Mouse (Mus musculus): ENCODE results near the gene Pax8. TPM values are rescaled to one million over a fixed set of nuclear protein-coding genes. Genes with fewer than 3 reads are reported as not detected.
A peak's percentile ranks its signal among the peaks of the same experiment; 100 is the strongest.

Pax8 gene
- total RNA-seq, 4 experiments from 2014 or later = not detected

DNA sequence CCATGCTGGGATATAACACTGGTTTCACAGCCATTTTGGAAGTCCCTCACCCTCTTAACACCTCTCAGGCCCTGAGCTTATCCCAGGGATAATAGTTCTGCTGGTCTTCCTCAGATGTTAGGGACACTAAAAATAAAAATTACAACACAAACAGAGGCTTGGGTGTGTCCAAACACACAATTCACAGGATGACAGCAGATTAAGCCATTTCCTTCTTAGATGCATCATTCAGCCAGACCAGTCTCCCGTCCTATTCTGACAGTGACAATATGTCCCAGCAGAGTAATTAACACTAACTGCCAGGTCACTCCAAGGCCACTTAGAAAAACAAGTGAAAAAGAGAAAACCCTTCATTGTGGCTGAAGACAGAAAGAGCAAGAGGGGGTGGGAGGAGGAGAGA lies 8.2 kb downstream of the Pax8 start:
- DNase-seq (ENCODE audit: low spot score in 2 of 2) = no peak

DNA sequence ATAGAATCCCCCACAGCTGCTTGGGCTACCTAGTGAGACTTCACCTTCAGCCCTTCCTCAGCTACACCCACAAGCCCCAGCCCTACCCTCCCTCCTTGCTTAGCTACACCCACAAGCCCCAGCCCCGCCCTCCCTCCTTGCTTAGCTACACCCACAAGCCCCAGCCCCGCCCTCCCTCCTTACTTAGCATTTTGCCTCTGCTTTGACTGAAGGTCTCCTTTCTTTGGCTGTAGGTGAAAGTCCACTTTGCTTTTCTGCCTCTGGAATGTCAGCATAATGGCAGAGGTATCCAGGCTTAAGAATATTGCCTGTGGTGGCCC lies 14.6 kb downstream of the Pax8 start:
- DNase-seq (ENCODE audit: low spot score in 2 of 2) = no peak

DNA sequence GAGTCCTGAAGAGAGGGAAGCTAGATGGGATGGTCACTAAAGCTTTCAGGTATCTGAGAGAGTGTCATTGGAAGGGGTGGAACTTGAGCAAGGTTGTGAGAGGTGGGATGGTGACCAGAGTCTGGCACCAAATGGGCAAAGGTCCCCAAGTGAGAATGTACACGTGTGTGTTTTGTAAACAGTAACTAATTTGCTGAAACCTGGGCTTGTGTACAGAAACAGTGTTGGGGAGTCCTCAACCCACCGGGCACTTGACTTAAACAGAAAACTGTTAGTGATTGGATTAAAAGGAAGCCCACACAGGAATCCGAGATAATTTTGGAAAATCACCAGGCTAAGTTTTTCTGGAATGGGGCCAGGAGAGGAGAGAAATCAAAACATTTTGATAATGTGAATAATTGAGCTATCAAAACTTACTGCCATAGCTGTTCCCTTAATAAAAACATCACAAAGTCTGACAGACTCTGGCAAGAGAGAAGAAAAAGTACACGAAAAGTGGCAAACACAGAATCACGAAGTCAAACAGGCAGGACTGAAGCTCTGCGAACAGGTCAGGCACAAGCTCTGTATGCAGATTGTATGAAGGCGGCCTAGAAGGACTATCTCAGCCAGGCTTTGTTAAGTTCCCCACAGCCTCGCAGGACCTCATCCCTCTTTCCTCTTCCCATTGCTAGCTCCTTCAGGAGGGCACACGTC lies 15.1 kb downstream of the Pax8 start:
- no peak for DNase-seq (ENCODE audit: low spot score in 2 of 2)

- DNase-seq (ENCODE audit: low spot score in 2 of 2) = no peak
Measured at GRCm38 (mm10) chr2:24456841-24457240, 18.6 kb downstream of the Pax8 start.

- no peak for DNase-seq (ENCODE audit: low spot score in 2 of 2)
Measured at GRCm38 (mm10) chr2:24455057-24455855, 20.1 kb downstream of the Pax8 start.

GRCm38 (mm10) chr2:24454429-24455011 lies 20.9 kb downstream of the Pax8 start:
- DNase-seq (ENCODE audit: low spot score in 2 of 2) = no peak

DNA sequence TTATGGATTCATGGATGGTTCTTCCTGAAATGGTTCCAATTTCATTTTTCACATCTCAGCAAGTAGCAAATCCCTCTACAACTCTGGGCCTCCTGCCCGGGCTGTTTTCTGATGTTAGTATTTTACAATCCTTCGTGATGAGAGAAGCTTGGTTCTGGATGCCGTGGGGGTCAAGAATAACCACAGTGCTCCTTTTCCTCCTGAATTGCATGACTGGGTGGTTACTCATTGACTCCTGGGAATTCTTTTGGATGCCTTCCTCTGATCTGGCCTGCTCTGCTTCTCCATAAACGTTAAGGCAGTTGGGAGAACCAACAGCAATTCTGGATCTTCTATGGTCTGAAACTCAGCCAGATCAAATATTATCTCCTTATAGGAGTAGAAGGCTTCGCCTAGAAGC lies 22.2 kb downstream of the Pax8 start:
- peak; percentile 25 to 42 for DNase-seq (ENCODE audit: low spot score in 2 of 2)

DNA sequence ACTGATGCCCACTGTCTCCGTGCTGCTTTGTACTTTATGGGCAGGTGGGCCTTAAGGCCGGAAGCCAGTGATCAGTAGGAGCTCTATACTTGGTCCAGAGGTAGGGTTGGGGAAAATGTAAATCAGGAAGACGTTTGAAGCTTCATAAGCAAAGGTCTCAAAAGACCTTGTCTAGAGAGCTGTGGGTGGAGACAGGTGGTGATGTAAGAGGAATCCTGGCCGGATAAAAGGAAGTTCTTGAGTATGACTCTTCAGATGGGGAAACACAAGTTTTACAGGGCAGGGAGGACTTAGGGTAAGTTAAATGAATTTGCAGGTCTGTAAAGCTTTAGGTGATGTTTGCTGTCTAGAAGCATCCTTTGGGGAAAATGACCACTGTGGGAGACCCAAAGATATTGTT lies 26.3 kb downstream of the Pax8 start:
- DNase-seq (ENCODE audit: low spot score in 2 of 2) = no peak

- DNase-seq (ENCODE audit: low spot score in 2 of 2) = no peak
Measured at GRCm38 (mm10) chr2:24443256-24443790, 32.1 kb downstream of the Pax8 start.

DNA sequence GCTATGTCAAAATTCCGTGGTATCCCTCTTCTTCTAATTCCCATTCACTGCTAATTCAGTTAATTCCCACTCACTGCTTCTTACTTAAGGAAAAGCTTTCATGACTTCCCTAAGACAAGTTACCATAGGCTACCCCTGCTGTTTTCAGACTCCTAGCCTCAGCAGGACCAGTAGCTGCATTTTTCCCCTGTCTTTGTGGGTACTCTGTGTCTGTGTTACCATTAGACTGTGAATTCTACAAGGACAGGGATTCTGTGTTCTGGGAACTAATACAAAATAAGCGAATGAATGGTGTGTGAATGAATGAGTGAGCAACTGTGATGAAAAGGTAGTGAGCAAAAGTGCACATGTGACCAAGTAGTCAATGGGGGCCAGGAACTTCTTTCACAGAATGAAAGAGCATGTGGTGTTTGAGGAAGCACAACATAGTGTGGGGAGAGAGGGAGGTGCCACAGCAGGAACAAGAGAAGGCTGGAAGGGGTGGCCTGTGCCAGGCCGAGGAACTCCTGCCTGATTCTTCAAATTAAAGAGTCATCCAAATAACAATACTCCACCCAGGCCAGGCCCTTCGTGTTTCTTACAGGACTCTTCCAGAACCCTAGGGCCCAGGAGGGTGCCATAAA lies 33.0 kb downstream of the Pax8 start:
- no peak for DNase-seq (ENCODE audit: low spot score in 2 of 2)

DNA sequence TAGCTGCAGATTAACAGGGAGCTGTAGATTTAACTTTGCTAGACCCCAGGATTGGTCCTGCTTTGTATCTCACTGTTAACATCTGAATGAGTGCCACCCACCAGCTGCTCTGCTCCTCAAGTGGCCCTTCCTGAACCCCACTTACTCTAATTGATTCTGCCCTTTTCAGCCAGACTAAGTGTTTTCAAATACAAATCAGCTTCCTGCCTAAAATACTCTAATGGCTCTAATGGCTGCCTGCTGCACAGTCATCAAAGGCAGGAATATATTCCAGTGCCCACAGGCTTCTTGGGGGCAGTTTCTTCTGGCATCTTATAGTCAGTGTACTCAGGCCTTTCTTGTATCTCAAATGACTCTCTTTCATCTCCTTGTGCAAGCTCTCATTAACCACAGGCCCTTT lies 33.5 kb downstream of the Pax8 start:
- no peak for DNase-seq (ENCODE audit: low spot score in 2 of 2)

DNA sequence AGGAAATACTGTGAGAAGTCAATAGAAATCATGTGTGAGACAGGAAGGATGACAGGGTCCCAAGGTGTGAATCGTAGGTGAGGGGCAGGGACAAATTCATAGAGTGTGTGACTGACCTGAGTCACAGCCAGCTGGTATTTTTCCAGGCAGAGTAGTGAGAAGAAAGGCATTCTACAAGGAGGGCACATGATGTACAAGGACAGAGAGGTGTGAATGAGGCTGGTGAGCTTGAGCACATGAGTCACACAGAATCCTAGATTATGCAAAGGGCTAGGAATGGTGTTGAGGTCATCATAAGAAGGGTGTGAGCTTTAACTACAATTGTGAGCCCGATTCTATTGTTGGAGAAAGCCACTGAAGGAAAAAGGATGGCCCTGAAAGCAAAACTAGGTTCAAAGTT lies 35.3 kb downstream of the Pax8 start:
- DNase-seq (ENCODE audit: low spot score in 2 of 2) = no peak

GRCm38 (mm10) chr2:24435699-24436098 lies 39.7 kb downstream of the Pax8 start:
- no peak for DNase-seq (ENCODE audit: low spot score in 2 of 2)

DNA sequence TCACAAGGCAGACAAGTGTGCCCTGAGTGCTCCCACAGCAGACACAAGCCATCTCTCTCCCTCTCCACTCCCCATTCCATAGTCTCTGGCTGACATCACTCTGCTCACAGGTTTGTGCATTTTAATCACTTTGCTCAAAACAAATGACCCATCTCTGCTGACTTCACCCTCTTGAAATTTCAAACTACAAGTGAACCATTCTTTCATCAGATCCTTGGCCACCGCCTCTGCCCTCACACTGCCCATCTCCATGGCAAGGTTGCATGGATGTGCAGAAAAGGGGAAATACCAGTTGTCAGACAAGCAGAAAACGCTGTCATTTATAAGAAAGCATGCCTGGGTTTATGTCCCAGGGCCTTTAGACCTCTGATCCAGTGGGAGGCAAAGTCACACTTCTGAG lies 40.7 kb downstream of the Pax8 start:
- no peak for DNase-seq (ENCODE audit: low spot score in 2 of 2)

GRCm38 (mm10) chr2:24429806-24430205 lies 45.6 kb downstream of the Pax8 start:
- DNase-seq (ENCODE audit: low spot score in 2 of 2) = no peak

DNA sequence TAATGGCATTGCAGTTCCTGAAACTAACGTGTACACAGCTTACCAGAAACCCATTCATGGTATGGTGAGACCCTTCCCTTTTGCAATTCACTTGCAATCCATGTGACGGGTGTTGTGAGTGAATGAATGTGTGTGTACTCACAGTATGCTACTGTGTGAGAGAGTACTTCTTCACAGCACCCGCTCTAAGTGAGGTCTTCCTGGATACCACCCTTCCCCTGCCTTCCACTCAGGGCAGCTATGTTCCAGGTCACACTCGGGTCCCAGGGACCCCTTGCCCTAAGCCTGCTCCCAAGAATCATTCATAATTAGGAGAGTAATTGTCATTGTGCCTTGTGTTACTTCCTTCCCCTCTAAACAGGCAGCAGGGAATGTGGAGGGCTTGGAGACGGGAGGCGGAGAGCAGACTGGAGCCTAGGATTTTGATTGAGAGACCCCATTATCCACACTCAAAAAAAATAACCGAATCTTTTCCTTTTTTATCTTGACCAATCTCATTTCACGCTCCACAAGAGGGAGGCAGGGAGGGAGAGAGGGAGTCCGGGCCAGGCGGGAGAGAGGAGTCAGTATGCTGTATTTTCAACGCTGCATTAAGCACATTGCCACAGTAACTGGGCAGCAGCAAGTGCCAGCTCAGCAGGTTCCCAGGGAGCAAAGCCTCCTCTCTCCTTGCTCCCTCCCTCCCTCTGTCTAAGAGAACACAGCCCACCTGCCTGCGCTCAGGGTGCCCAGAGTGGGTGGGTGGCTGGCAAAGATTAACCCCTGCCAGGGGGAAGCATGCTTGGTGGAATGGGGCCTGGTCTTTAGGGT lies 47.3 kb downstream of the Pax8 start:
- DNase-seq (ENCODE audit: low spot score in 2 of 2) = no peak

DNA sequence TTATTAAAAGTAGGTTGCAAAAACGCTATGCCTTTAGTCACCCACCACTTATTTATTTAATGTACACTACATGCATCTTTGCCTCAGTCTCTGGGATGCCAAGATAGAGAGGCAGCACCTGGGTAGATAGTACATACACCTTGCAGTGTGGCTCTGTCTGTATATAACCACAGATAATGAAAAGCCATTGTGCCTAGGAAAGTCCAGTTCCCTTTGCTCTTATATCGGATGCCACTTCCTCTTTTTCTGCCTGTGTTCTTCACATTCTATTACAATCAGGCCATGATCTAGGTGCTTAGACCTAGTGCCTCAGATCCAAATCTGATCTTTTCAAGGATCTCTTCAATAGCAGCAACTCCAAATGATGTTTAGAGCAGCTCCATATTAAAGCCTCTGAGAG lies 49.8 kb downstream of the Pax8 start:
- DNase-seq (ENCODE audit: low spot score in 2 of 2) = no peak

DNA sequence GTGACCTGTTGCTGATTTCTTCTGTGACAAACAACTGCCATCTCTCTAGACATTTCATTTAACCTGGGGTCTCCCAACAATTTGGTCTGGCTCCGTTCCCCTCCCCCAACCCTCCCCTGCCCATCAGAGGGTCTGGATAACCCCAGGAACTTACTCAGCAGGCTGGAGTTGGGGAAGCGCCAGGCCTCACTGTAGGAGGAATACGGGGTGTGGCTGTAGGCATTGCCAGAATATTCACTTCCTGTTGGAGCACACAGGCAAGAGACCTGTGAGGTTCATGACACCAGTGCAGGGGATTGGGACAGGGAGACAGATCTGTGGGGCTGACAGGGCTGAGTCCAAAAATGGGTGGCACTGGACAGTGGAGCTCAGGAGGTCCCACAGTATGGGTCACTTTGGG lies 52.6 kb downstream of the Pax8 start:
- DNase-seq (ENCODE audit: low spot score in 2 of 2) = no peak

DNA sequence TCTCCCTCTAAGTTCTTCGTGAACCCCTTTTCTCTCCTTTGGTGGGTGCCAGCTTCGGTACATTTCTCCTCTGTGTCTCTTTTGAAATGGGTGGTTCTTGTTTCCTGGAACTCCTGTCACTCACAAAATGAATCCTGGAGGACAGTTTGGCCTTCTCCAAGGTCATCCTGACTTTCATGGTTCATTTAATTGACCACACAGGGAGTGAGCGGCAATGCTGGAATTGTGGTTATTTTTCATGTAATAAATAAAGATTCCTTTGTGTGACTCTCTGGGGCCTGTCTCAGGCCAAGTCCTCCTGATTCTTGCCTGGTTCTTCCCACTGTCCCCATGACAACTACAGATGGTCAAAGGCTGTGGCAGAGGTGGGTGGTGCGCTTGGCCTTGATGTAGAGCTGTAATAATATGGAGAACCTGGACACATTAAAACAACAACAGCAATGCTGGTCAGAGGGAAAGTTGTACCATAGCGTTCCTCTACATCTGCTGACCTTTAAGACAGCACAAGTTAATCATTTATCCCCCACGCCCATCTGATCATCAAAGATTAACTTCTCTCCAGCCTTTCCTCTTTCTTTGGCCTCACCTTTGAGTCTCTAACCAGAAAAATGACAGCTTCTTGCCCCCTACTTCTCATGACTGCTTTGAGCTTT lies 54.1 kb downstream of the Pax8 start:
- no peak for DNase-seq (ENCODE audit: low spot score in 2 of 2)

- DNase-seq (ENCODE audit: low spot score in 2 of 2) = no peak
Measured at GRCm38 (mm10) chr2:24417564-24417963, 57.8 kb downstream of the Pax8 start.

DNA sequence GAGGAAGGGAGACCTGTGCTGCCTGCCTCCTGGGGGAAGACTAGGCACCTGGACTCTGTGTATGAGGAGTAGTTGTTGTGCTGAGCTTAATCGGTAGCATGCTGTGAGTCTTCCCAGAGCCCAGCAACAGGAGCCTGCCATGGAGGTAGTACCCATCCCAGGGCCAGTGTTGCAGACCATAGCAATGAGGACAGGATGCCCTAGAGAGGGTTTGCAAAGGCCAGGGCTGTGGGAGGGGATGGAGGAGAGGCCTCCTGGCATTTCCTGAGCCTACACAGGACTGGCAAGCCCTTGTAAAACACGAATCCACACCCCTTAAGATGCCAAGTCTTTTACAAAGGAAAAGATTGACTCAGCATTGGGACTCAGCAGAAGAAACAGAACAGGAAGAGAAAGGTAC lies 58.3 kb downstream of the Pax8 start:
- DNase-seq (ENCODE audit: low spot score in 2 of 2) = no peak
